Mouse (Mus musculus) heart, embryonic 15.5 days (tissue): ENCODE measurements at regions not wholly inside any gene's neighbourhood (a gene's known extent, or its start where the extent isn't known, plus 50 kb on each side); places are given as distances from the start of the nearest gene placed in this dataset.
A peak's percentile ranks its signal among the peaks of the same experiment; 100 is the strongest.

Source experiments
- ATAC-seq: fragments of 200-750 bp; cut with Nextera tagmentation; replicated peaks from 2 replicates; pipeline ENCODE4 v1.8.0; 2017; ENCODE audit warnings: low read depth, moderate TSS enrichment; ENCODE audit not compliant: insufficient number of reproducible peaks, insufficient read depth, low FRiP score
- H3K27ac ChIP-seq: fragments of 300-500 bp; sonication (generic); 2 replicates; pipeline ENCODE4 v1.5.1; 2015; ENCODE audit warnings: mild to moderate bottlenecking, inconsistent platforms
- H3K27me3 ChIP-seq: fragments of 300-500 bp; sonication (generic); 2 replicates; pipeline ENCODE4 v1.6.1; 2015; ENCODE audit warnings: inconsistent platforms
- H3K36me3 ChIP-seq: fragments of 300-500 bp; sonication (generic); 2 replicates; pipeline ENCODE4 v1.6.1; 2015; ENCODE audit warnings: mild to moderate bottlenecking, inconsistent platforms
- H3K4me1 ChIP-seq: fragments of 300-500 bp; sonication (generic); replicated peaks from 2 replicates; pipeline ENCODE4 v1.6.1; 2015; ENCODE audit warnings: inconsistent platforms
- H3K4me2 ChIP-seq: fragments of 300-500 bp; sonication (generic); 2 replicates; pipeline ENCODE4 v1.6.1; 2015; ENCODE audit warnings: inconsistent platforms, mild to moderate bottlenecking, moderate library complexity
- H3K4me3 ChIP-seq: fragments of 300-500 bp; sonication (generic); 2 replicates; pipeline ENCODE4 v1.5.1; 2015; ENCODE audit warnings: mild to moderate bottlenecking, inconsistent platforms
- H3K9ac ChIP-seq: fragments of 300-500 bp; sonication (generic); 2 replicates; pipeline ENCODE4 v1.6.1; 2015; ENCODE audit warnings: mild to moderate bottlenecking, inconsistent platforms
- H3K9me3 ChIP-seq: fragments of 300-500 bp; sonication (generic); replicated peaks from 2 replicates; pipeline ENCODE4 v1.6.1; 2016; ENCODE audit warnings: inconsistent platforms
- WGBS: fragments of 180-500 bp; shearing (Covaris S2); methylation state at CpG from one replicate; pipeline ENCODE4 v1.1.7; 2015; ENCODE audit warnings: mixed read lengths; 5-methylcytosine and 5-hydroxymethylcytosine counted together

- no peaks in the 10 kb centered on the region for H3K36me3 ChIP-seq
- 0 out of 2 replicates have a peak, but pooled peaks cover 5% of the 10 kb centered on the region for H3K27me3 ChIP-seq
- H3K4me1 ChIP-seq, result no peaks in the 10 kb centered on the region; the same call in 1 of the 2 replicates
- no peak overlapping the region for H3K4me2 ChIP-seq
- ATAC-seq, result peak; percentile 63; the same call in 1 of the 2 replicates
- H3K9me3 ChIP-seq, result no peaks in the 10 kb centered on the region
- no peak overlapping the region for H3K27ac ChIP-seq
- H3K4me3 ChIP-seq, result no peak overlapping the region
- 24% methylated on average over 3 of the region's 3 CpGs for WGBS
- H3K9ac ChIP-seq, result no peak overlapping the region
Observed at GRCm38 (mm10) chr6:84514623-84515022, 79.1 kb downstream of the Cyp26b1 start.

GRCm38 (mm10) chr6:84508598-84508997, 85.1 kb downstream of the Cyp26b1 start:
- H3K4me1 ChIP-seq, result peaks cover 4% of the 10 kb centered on the region; the same call in 1 of the 2 replicates
- no peaks in the 10 kb centered on the region for H3K36me3 ChIP-seq
- H3K4me2 ChIP-seq, result no peak overlapping the region
- H3K9ac ChIP-seq, result no peak overlapping the region
- no peak overlapping the region for H3K27ac ChIP-seq
- no peak for ATAC-seq
- H3K27me3 ChIP-seq, result 0 out of 2 replicates have a peak, but pooled peaks cover 2% of the 10 kb centered on the region
- H3K4me3 ChIP-seq, result no peak overlapping the region
- no peaks in the 10 kb centered on the region for H3K9me3 ChIP-seq
- WGBS, result 72% methylated on average over 3 of the region's 3 CpGs

- Histone ChIP-seq H3K4me1 (peaks cover 4% of the 10 kb centered on the region; the same call in 1 of the 2 replicates), H3K36me3 (no peaks in the 10 kb centered on the region), H3K4me3 (no peak overlapping the region), H3K27me3 (no peaks in the 10 kb centered on the region), H3K27ac (no peak overlapping the region), H3K9me3 (no peaks in the 10 kb centered on the region), H3K4me2 (no peak overlapping the region), H3K9ac (no peak overlapping the region)
- no peak for ATAC-seq
- 22% methylated on average over 1 of the region's 1 CpGs for WGBS
Observed at GRCm38 (mm10) chr6:84506675-84507074, 87.0 kb downstream of the Cyp26b1 start.

- ATAC-seq, result no peak
- H3K36me3 ChIP-seq, result no peaks in the 10 kb centered on the region
- no peak overlapping the region for H3K27ac ChIP-seq
- no peak overlapping the region for H3K4me3 ChIP-seq
- H3K4me1 ChIP-seq, result peaks cover 8% of the 10 kb centered on the region; the same call in 1 of the 2 replicates
- WGBS, result 30% methylated on average over 13 of the region's 13 CpGs
- no peak overlapping the region for H3K9ac ChIP-seq
- H3K9me3 ChIP-seq, result no peaks in the 10 kb centered on the region
- H3K27me3 ChIP-seq, result no peaks in the 10 kb centered on the region
- H3K4me2 ChIP-seq, result no peak overlapping the region
Observed at GRCm38 (mm10) chr6:84500255-84500886, 93.3 kb downstream of the Cyp26b1 start.

GRCm38 (mm10) chr6:84498076-84498475, 95.6 kb downstream of the Cyp26b1 start:
- WGBS, result 57% methylated on average over 9 of the region's 9 CpGs
- Histone ChIP-seq H3K4me3 (no peak overlapping the region), H3K27ac (no peak overlapping the region), H3K4me2 (no peak overlapping the region), H3K4me1 (peaks cover 8% of the 10 kb centered on the region), H3K36me3 (no peaks in the 10 kb centered on the region), H3K9me3 (no peaks in the 10 kb centered on the region), H3K9ac (no peak overlapping the region), H3K27me3 (no peaks in the 10 kb centered on the region)
- ATAC-seq, result no peak

GRCm38 (mm10) chr6:84493676-84494075, 100.0 kb downstream of the Cyp26b1 start:
- no peak overlapping the region for H3K9ac ChIP-seq
- WGBS, result 61% methylated on average over 6 of the region's 6 CpGs
- no peaks in the 10 kb centered on the region for H3K9me3 ChIP-seq
- ATAC-seq, result no peak
- H3K36me3 ChIP-seq, result no peaks in the 10 kb centered on the region
- H3K4me3 ChIP-seq, result no peak overlapping the region
- no peak overlapping the region for H3K27ac ChIP-seq
- H3K4me2 ChIP-seq, result no peak overlapping the region
- H3K27me3 ChIP-seq, result no peaks in the 10 kb centered on the region; the same call in 1 of the 2 replicates
- peaks cover 6% of the 10 kb centered on the region for H3K4me1 ChIP-seq

- H3K36me3 ChIP-seq, result no peaks in the 10 kb centered on the region
- H3K27me3 ChIP-seq, result no peaks in the 10 kb centered on the region; the same call in 1 of the 2 replicates
- H3K27ac ChIP-seq, result no peak overlapping the region
- no peak overlapping the region for H3K9ac ChIP-seq
- no peak overlapping the region for H3K4me3 ChIP-seq
- no peak overlapping the region for H3K4me2 ChIP-seq
- WGBS, result 62% methylated on average over 8 of the region's 8 CpGs
- no peak for ATAC-seq
- peaks cover 6% of the 10 kb centered on the region for H3K4me1 ChIP-seq
- H3K9me3 ChIP-seq, result no peaks in the 10 kb centered on the region
Observed at GRCm38 (mm10) chr6:84493169-84493568, 100.5 kb downstream of the Cyp26b1 start.

GRCm38 (mm10) chr6:84492594-84492993, 101.1 kb downstream of the Cyp26b1 start:
- no peak overlapping the region for H3K4me2 ChIP-seq
- peaks cover 6% of the 10 kb centered on the region for H3K4me1 ChIP-seq
- no peaks in the 10 kb centered on the region for H3K9me3 ChIP-seq
- H3K27me3 ChIP-seq, result no peaks in the 10 kb centered on the region; the same call in 1 of the 2 replicates
- no peak overlapping the region for H3K4me3 ChIP-seq
- WGBS, result 96% methylated on average over 2 of the region's 2 CpGs
- no peak overlapping the region for H3K27ac ChIP-seq
- no peak for ATAC-seq
- H3K36me3 ChIP-seq, result no peaks in the 10 kb centered on the region
- H3K9ac ChIP-seq, result no peak overlapping the region

GRCm38 (mm10) chr6:84491106-84491505, 102.6 kb downstream of the Cyp26b1 start:
- WGBS, result 72% methylated on average over 5 of the region's 5 CpGs
- Histone ChIP-seq H3K4me3 (no peak overlapping the region), H3K4me1 (peaks cover 6% of the 10 kb centered on the region; the same call in 1 of the 2 replicates), H3K9me3 (no peaks in the 10 kb centered on the region), H3K27ac (no peak overlapping the region), H3K9ac (no peak overlapping the region), H3K27me3 (no peaks in the 10 kb centered on the region; the same call in 1 of the 2 replicates), H3K36me3 (no peaks in the 10 kb centered on the region), H3K4me2 (no peak overlapping the region)
- no peak for ATAC-seq

GRCm38 (mm10) chr6:84481205-84481604, 112.5 kb downstream of the Cyp26b1 start:
- Histone ChIP-seq H3K4me3 (no peak overlapping the region), H3K36me3 (no peaks in the 10 kb centered on the region), H3K27ac (no peak overlapping the region), H3K4me2 (no peak overlapping the region), H3K9ac (no peak overlapping the region), H3K4me1 (peaks cover 5% of the 10 kb centered on the region; the same call in 1 of the 2 replicates), H3K27me3 (peaks cover 7% of the 10 kb centered on the region; the same call in 1 of the 2 replicates), H3K9me3 (no peaks in the 10 kb centered on the region)
- ATAC-seq, result no peak
- WGBS, result 38% methylated on average over 7 of the region's 7 CpGs

- Histone ChIP-seq H3K4me1 (peaks cover 5% of the 10 kb centered on the region; the same call in 1 of the 2 replicates), H3K9ac (no peak overlapping the region), H3K4me2 (no peak overlapping the region), H3K36me3 (no peaks in the 10 kb centered on the region), H3K27me3 (peaks cover 21% of the 10 kb centered on the region; the same call in 1 of the 2 replicates), H3K9me3 (no peaks in the 10 kb centered on the region), H3K27ac (no peak overlapping the region), H3K4me3 (no peak overlapping the region)
- WGBS, result 44% methylated on average over 6 of the region's 6 CpGs
- no peak for ATAC-seq
Observed at GRCm38 (mm10) chr6:84477072-84477471, 116.6 kb downstream of the Cyp26b1 start.

- Histone ChIP-seq H3K36me3 (no peaks in the 10 kb centered on the region), H3K4me2 (0 out of 2 replicates have a peak overlapping the region, but pooled peaks have one; percentile 23), H3K9me3 (no peaks in the 10 kb centered on the region), H3K27ac (no peak overlapping the region), H3K27me3 (peaks cover 21% of the 10 kb centered on the region; the same call in 1 of the 2 replicates), H3K9ac (no peak overlapping the region), H3K4me3 (no peak overlapping the region), H3K4me1 (peaks cover 5% of the 10 kb centered on the region; the same call in 1 of the 2 replicates)
- WGBS, result 36% methylated on average over 9 of the region's 9 CpGs
- ATAC-seq, result no peak
Observed at GRCm38 (mm10) chr6:84476466-84476865, 117.2 kb downstream of the Cyp26b1 start.
